Mouse (Mus musculus) heart, adult 2 months (tissue): ENCODE measurements around the gene Fez2.

ENCODE experiments used
- CTCF ChIP-seq: fragments of 200-600 bp; IDR thresholded peaks from 2 replicates; pipeline ENCODE4 v1.8.1; 2022; ENCODE audit warnings: antibody characterized with exemption, mild to moderate bottlenecking, moderate library complexity
- EP300 ChIP-seq: fragments of 200-500 bp; IDR thresholded peaks from 2 replicates; pipeline ENCODE4 v1.6.1; 2011; ENCODE audit warnings: low read depth, low read length, control low read depth; ENCODE audit not compliant: insufficient read depth
- POLR2A ChIP-seq: fragments of 200-500 bp; IDR thresholded peaks from 2 replicates; pipeline ENCODE4 v1.6.1; 2011; ENCODE audit warnings: mild to moderate bottlenecking, low read depth, low read length, control low read depth; ENCODE audit not compliant: insufficient read depth

GRCm38 (mm10) chr17:78392401-78393087, 25.4 kb downstream of the Fez2 start:
- no peak for TF ChIP-seq POLR2A
- no peak for TF ChIP-seq CTCF
- no peak for TF ChIP-seq EP300
